Mouse (Mus musculus): ENCODE data around the gene Zdhhc25. TPM values are rescaled to one million over a fixed set of nuclear protein-coding genes. Genes with fewer than 3 reads are reported as not detected.

The Zdhhc25 gene
- 2.6 TPM for polyA plus RNA-seq (2014; fragmentation: Illumina TruSeq; extraction: RNeasy Lipid Tissue Mini Kit (QIAGEN cat#74804); ENCODE audit: low read depth, low replicate concordance)

DNA sequence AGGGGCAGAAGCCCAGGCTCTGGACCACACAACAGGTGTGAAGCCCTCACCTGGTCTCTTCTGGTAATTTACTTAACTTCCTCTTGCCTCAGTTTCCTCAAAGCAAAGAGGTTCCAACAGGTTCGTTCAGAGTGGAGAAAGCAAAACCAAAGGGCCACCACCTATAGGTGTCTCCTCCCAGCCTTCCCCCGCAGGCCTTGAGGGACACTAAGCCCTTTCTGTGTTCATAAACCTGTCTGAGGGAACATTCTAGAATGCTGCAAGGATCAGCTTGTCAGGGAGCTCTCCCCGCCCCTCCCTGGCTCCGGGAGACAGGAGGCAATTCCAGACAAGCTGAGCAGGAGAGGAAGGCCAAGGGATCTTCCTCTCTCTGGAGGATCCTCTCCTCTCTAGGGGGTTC is at the start of gene Zdhhc25:
Gene Zdhhc25 (plus strand): TSS at position 301 of the 400 bp plus-strand sequence.

Other genes starting within 250 kb of the Zdhhc25 start
- gene Brd1, start 133.9 kb downstream of the Zdhhc25 start, polyA plus RNA-seq (2014; fragmentation: Illumina TruSeq; extraction: RNeasy Lipid Tissue Mini Kit (QIAGEN cat#74804); ENCODE audit: low read depth, low replicate concordance), result 33.3 TPM
- gene Zbed4, start 151.4 kb downstream of the Zdhhc25 start, polyA plus RNA-seq (2014; fragmentation: Illumina TruSeq; extraction: RNeasy Lipid Tissue Mini Kit (QIAGEN cat#74804); ENCODE audit: low read depth, low replicate concordance), result 8.4 TPM
- gene Alg12, start 219.0 kb downstream of the Zdhhc25 start, polyA plus RNA-seq (2014; fragmentation: Illumina TruSeq; extraction: RNeasy Lipid Tissue Mini Kit (QIAGEN cat#74804); ENCODE audit: low read depth, low replicate concordance), result 15.2 TPM
- gene Creld2, start 219.3 kb downstream of the Zdhhc25 start, polyA plus RNA-seq (2014; fragmentation: Illumina TruSeq; extraction: RNeasy Lipid Tissue Mini Kit (QIAGEN cat#74804); ENCODE audit: low read depth, low replicate concordance), result 123 TPM

All from adipose tissue, adult 10 weeks (tissue).